Mouse (Mus musculus) left cerebral cortex, postnatal 14 days (tissue): ENCODE measurements around the gene Lemd1. TPM values are rescaled to one million over a fixed set of nuclear protein-coding genes. Genes with fewer than 3 reads are reported as not detected.

Experiments
- DNase-seq, 2 experiments: peaks; one replicate each; pipeline ENCODE4 v3.0.0; 2021 to 2022; ENCODE audit warnings: low spot score in 2 of 2, mixed read lengths in 1 of 2
- intact Hi-C: fragments of 180-260 bp; cut with DNase I; formaldehyde crosslinking; loops from one replicate; pipeline ENCODE4 v1.15.1; 2025
- long read RNA-seq, 2 experiments: library from polyadenylated mRNA; stranded (forward); transcript quantifications; one replicate each; pipeline ENCODE4 v2.0.0; 2021
- total RNA-seq, 2 experiments: library from RNA; stranded (reverse); gene quantifications; 2 replicates each; pipeline ENCODE4 v1.2.3; 2021

Gene Lemd1
- 1 to 10 TPM; 4.1 to 4.6 TPM for total RNA-seq
- long read RNA-seq, experiment 1, partial matches to known transcripts = 0 of 2 reads
- long read RNA-seq, experiment 1, other reads (novel, unspliced or antisense) = 1 of 2 reads
- long read RNA-seq, experiment 2, partial matches to known transcripts = 0 of 4 reads
- long read RNA-seq, experiment 2, other reads (novel, unspliced or antisense) = 3 of 4 reads

GRCm38 (mm10) chr1:132191093-132191785, at the start of gene Lemd1, which contains the start of gene AC124108.1:
Gene Lemd1, plus strand, starts transcription at chr1:132191431.
Gene AC124108.1, plus strand, starts transcription at chr1:132191457.
- intact Hi-C loops = loop anchor here (5.0 kb wide), 1 partner anchor 34 kb away; no protein-coding TSS in a partner anchor
- DNase-seq = no peak

GRCm38 (mm10) chr1:132141753-132142152, 49.5 kb upstream of the Lemd1 start:
- DNase-seq = no peak
- intact Hi-C loops = no loop called here

GRCm38 (mm10) chr1:132143079-132143478, 48.2 kb upstream of the Lemd1 start:
- intact Hi-C loops = no loop called here
- no peak for DNase-seq

DNA sequence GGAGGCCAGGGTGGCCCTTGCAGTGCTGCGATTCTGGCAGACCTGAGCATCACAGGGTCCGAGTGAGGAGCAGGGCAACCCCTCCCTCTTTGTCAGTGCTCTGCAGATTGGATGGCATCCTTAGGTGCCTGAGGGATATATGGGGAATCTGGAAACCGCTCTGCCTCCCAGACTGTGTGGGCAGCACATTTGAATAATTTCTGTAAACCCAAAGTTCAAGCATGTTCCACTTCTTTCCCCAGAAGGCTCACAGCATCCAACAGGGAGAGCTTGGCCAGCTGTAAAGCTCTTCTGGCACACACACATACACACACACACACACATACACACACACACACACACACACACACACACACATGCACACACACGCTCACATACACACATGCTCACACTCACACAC, 47.5 kb upstream of the Lemd1 start:
- intact Hi-C loops = no loop called here
- DNase-seq = peak; percentile 41 to 76

DNA sequence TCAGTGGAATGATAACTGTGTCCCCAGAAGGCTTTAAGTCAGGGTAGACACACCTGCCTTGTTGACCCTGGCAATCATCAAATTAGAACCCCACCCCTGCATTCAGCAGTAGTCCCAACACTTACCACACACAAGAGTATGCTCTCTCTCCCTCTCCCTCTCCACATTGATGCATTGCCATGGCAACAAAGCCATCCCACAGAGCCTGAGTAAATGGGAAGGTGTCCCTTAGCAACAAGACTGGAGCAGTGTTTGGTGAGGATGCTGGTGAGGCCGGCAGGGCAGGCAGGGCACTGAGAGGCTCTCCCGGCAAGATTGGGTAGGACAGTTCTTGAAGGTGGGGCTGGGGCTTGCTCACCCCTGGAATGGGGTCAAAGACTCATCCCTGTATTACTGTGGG, 47.0 kb upstream of the Lemd1 start:
- peak; percentile 69 to 89 for DNase-seq
- intact Hi-C loops = no loop called here

- intact Hi-C loops = no loop called here
- DNase-seq = no peak
These were observed 46.4 kb upstream of the Lemd1 start for GRCm38 (mm10) chr1:132144837-132145236.

DNA sequence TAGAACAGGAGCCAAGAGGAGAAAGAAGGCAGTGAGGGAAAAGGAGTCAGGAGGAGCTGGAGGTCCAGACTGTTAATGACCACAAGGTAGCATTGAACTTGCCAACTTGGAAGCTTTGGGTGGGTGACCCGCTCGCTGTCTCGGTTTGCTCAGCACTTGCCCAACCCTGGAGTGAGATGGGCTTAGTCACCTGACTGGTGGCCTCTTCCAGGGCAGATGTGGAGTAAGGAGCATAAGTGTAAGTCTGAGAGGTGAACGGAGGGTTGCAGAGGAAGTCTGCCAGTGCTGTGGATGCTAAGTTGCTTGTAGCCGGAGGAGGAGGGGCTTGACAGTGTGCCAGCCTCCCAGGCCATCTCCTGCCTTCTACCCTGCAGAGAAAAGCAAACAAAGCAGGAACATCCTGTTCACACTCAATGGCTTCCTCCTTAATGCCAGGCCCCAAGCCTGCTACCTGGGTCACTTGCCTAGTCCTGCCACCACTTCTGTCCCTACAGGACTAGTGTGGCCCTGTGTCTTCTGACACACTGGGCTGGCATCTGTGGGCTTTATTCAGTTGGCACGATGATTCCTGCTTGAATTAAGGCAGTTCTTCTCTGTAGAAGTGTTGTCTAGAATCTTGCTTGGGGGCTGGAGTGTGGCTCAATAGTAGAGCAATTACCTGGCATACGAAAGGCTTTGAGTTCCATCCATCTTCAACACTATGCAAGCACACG, 45.1 kb upstream of the Lemd1 start:
- no peak for DNase-seq
- intact Hi-C loops = no loop called here

GRCm38 (mm10) chr1:132149410-132149809, 41.8 kb upstream of the Lemd1 start:
- DNase-seq = no peak
- intact Hi-C loops = no loop called here

DNA sequence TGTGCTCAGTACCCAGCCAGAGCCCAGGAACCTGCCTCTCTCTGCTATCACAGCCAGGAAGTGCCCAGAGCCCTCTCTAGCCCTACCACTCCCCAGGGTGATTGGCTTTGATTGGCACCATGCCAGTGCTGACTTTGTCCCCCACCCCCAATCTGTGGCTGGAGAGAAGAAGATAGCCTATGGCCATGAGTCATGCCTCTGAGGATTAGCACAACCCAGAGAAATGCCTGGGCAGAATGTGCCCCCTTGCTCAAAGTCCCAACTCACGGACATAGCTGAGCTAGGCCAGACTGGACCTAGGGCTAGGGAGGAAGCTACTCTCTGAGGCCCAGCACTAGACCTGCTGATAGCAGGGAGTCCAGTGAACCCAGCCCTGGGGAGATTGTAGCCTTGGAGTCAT, 41.1 kb upstream of the Lemd1 start:
- intact Hi-C loops = no loop called here

GRCm38 (mm10) chr1:132150817-132151601, 40.2 kb upstream of the Lemd1 start:
- intact Hi-C loops = no loop called here

More for the DNA sequence above, 41.1 kb upstream of the Lemd1 start:
- no peak for DNase-seq

GRCm38 (mm10) chr1:132151908-132152307, 39.3 kb upstream of the Lemd1 start:
- DNase-seq = no peak
- intact Hi-C loops = no loop called here

More at GRCm38 (mm10) chr1:132150817-132151601, 40.2 kb upstream of the Lemd1 start:
- no peak for DNase-seq

GRCm38 (mm10) chr1:132153086-132153690, 38.0 kb upstream of the Lemd1 start:
- no peak for DNase-seq
- intact Hi-C loops = no loop called here

DNA sequence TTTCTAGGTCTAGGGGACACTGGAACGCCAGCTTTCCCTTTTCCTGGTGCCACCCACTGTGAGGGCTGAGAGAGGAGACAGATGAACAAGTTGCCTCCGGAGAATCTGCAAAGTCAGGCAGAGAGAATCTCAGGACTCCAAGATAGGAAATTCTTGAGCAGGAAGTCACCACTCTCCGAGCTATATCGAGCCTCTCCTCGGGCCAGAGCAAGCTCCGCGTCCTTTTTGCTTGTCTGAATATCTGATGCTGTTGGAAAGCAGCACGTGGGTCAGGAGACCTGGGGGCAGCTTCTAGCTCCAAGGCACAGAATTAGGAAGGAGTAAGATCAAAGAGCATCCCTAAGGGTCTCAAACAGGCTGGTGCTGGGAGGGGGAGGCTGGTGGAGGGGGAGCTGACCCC, 37.5 kb upstream of the Lemd1 start:
- DNase-seq = no peak
- intact Hi-C loops = no loop called here

GRCm38 (mm10) chr1:132155737-132156136, 35.5 kb upstream of the Lemd1 start:
- intact Hi-C loops = loop anchor here (1.0 to 5.0 kb wide), 5 partner anchors 34 to 202 kb away; partner anchors contain the start of genes AC124108.1 and Lemd1
- DNase-seq = peak; percentile 84

GRCm38 (mm10) chr1:132157016-132157781, 34.0 kb upstream of the Lemd1 start:
- DNase-seq = peak; percentile 86 to 94
- intact Hi-C loops = loop anchor here (2.0 to 5.0 kb wide), 4 partner anchors 35 to 200 kb away; partner anchors contain the start of genes AC124108.1 and Lemd1

DNA sequence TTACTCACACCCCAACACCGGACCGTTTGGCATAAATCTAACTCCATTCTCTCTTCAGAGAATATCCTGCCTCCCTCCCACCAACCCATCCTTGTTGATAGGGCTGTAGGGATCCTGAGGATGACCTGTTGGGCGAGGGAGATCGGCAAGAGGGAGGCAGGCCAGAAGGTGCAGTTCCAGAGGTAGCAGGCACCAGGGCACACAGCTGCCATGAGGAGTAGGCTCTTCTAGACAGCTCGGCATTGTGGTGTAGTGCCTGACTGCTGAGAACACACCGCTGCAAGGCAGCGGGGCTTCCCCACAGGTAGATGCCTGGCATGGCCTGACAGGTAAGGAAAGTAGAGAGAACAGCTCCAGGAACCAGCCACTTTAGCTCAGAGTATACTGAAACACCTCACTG, 33.4 kb upstream of the Lemd1 start:
- intact Hi-C loops = loop anchor here (2.0 to 5.0 kb wide), 4 partner anchors 34 to 199 kb away; partner anchors contain the start of genes AC124108.1 and Lemd1
- DNase-seq = no peak

GRCm38 (mm10) chr1:132158741-132159140, 32.5 kb upstream of the Lemd1 start:
- intact Hi-C loops = loop anchor here (5.0 kb wide), 3 partner anchors 34 to 199 kb away; partner anchors contain the start of genes AC124108.1 and Lemd1
- no peak for DNase-seq

GRCm38 (mm10) chr1:132159681-132160080, 31.6 kb upstream of the Lemd1 start:
- no peak for DNase-seq
- intact Hi-C loops = loop anchor here (5.0 kb wide), 3 partner anchors 33 to 198 kb away; partner anchors contain the start of genes AC124108.1 and Lemd1
